Mouse (Mus musculus): ENCODE data around the gene Cnot4.
"Not testable (repeated sequence)": the region's sequence is repeated elsewhere in the genome, so short reads cannot be mapped to it uniquely, and the experiment has no call there.

The Cnot4 gene

DNA sequence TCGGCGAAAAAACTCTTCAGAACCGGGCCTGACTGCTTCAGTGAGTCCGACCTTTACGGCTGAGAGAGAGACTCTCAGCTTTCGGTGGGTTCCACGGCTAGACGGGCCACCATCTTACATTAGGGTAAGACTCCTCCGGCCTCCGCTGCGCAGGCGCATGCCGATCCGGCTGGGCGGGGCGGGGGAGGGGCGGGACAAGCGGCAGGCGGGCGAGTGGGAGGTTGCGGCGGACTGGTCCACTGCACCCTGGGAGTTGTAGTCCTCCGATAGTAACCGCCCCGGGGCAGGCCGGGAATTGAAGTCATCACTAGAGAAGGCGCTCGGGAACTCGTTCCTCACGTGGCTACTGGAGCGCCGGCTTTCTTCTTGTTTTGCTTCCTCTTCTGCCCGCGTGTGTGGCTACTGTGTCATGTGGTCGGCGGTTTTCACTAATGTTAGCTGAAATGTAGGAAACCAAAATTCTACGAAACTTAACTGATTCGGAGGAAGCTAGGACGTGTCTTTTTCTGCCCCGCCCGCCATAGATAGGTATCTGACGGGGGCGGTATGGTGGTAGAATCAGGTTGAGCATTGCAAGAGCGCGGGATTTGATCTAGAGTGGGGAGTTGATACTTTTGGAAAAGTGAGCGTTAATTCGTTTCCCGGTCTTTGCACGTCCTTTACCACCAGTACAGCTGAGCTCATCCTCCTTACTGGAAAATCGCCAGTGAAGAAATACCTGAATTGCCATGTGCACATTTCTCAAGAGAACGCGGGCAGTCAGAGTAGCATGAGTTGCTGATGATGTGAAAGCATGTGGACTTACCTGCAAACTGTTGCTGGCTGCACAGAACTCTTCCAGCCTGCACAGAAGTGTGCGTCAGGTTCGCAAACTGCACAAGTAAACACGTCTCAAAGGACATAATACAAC, at the start of gene Cnot4:
Gene Cnot4 (minus strand): TSS at position 146 of the 910 bp plus-strand sequence.
- DNase-seq (ENCODE audit: low read depth, low spot score) = peak; percentile 97

DNA sequence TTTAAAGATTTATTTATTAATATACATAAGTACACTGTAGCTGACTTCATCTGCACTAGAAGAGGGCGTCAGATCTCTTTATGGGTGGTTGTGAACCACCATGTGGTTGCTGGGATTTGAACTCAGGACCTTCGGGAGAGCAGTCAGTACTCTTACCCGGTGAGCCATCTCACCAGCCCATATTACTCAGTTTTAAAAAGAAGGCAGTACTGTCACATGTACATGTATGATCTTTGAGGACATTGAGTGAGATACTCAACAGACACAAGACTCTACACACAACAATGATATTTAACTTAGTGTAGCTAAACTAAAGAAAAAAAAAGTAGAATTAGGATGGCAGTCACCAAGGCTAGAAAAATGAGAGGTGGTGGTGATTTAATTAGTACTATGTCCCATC, 45.8 kb upstream of the Cnot4 start:
- not testable (repeated sequence) for DNase-seq (ENCODE audit: low read depth, low spot score)

- DNase-seq (ENCODE audit: low read depth, low spot score) = peak; percentile 29
These were observed 44.2 kb upstream of the Cnot4 start for GRCm38 (mm10) chr6:35177650-35178272.

- DNase-seq (ENCODE audit: low read depth, low spot score) = peak; percentile 76
These were observed 43.6 kb upstream of the Cnot4 start, which contains the start of gene Nup205 for GRCm38 (mm10) chr6:35176979-35177649. Gene Nup205 (plus strand): TSS chr6:35177421.

GRCm38 (mm10) chr6:35173181-35173580, 39.7 kb upstream of the Cnot4 start:
- DNase-seq (ENCODE audit: low read depth, low spot score) = no peak

DNA sequence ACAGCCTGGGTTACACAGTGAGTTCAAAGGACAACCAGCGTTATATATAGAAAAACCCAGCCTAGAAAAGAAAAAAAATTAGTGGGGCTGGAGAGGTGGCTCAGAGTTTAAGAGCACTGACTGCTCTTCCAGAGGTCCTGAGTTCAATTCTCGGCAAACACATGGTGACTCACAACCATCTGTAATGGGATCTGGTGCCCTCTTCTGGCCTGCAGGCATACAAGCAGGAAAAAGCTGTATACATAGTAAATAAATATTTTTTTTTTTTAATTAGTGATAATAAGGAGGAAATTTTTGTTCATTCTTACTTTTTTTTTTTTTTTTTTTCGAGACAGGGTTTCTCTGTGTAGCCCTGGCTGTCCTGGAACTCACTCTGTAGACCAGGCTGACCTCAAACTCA, 38.5 kb upstream of the Cnot4 start:
- not testable (repeated sequence) for DNase-seq (ENCODE audit: low read depth, low spot score)

GRCm38 (mm10) chr6:35169250-35169649, 35.7 kb upstream of the Cnot4 start:
- DNase-seq (ENCODE audit: low read depth, low spot score) = no peak

DNA sequence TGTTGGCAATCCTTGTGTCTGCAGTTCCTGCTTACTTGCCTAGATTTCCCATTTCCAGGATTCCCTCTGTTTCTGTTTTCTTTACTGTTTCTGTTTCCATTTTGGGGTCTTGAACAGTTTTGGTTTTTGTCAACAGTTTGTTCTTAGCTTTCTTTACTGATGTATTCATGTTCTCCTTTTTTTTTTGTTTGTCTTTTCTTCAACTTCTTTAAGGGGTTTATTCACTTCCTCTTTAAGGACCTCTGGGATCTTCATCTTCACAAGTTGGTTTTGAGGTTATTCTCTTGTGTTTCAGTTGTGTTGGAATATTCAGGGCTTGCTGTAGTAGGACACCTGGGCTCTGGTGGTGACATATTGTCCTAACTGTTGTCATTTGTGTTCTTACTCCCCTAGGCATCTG, 21.0 kb upstream of the Cnot4 start:
- no peak for DNase-seq (ENCODE audit: low read depth, low spot score)

DNA sequence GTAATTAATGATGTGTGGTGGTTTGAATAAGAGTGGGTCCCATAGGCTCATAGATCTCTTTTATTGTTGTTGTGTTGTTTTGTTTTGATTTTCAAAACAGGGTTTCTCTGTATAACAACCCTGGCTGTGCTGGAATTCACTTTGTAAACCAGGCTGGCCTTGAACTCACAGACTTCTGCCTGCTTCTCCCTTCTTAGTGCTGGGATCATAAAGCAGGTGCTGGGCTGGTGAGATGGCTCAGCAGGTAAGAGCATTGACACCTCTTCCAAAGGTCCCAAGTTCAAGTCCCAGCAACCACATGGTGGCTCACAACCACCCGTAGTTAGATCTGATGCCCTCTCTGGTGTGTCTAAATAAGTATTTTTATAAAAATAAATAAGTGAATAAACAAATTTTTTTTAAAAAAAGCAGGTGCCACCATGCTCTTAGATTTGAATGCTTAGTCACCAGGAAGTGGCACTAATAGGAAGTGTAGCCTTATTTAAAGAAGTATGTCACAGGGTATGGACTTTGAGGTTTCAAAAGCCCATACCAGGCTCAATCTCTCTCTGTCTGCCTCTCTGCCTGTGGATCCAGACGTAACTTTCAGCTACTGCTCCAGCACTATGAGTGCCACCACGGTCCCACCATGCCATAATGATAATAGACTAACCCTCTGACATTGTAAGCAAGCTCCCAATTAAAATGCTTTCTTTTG, 14.3 kb upstream of the Cnot4 start:
- DNase-seq (ENCODE audit: low read depth, low spot score) = no peak

DNA sequence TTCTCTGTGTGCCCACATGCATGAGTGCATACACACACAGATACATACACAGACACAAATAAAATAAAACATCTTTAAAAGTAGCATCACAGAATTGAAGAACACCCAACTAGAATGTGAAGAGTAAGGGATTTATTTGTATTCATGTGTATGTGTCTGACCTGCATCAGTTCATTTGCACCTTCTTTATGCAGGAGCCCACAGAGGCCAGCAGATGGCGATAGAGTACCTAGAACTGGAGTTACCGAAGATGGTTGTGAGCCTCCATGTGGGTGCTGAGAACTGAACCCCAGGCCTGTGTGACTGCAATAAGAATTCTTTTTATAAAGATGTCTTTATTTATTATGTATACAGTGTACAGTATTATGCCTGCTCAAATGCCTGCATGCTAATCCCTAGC, 12.0 kb upstream of the Cnot4 start:
- no peak for DNase-seq (ENCODE audit: low read depth, low spot score)

GRCm38 (mm10) chr6:35140351-35140750, 6.8 kb upstream of the Cnot4 start:
- no peak for DNase-seq (ENCODE audit: low read depth, low spot score)

DNA sequence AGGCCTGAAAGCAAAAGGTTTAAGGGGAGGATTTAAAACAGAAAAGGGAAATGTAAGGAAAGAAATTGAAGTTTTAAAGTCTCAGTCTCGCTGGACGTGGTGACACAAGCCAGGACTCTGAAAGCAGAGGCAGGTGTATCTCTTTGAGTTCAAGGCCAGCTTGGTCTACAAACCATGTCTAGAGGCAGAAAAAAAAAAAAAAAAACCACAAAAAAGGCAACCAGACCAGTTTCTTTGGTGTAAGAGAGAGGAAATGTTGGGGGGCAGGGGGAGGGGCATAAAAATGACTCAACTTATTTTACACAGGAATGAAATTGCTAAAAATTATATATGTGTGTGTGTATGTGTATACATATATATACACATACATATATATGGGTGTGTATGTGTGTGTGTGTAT, 1.3 kb upstream of the Cnot4 start:
- DNase-seq (ENCODE audit: low read depth, low spot score) = no peak

GRCm38 (mm10) chr6:35133246-35133578, 312 bp downstream of the Cnot4 start:
- no peak for DNase-seq (ENCODE audit: low read depth, low spot score)

GRCm38 (mm10) chr6:35132806-35133205, 718 bp downstream of the Cnot4 start:
- no peak for DNase-seq (ENCODE audit: low read depth, low spot score)

DNA sequence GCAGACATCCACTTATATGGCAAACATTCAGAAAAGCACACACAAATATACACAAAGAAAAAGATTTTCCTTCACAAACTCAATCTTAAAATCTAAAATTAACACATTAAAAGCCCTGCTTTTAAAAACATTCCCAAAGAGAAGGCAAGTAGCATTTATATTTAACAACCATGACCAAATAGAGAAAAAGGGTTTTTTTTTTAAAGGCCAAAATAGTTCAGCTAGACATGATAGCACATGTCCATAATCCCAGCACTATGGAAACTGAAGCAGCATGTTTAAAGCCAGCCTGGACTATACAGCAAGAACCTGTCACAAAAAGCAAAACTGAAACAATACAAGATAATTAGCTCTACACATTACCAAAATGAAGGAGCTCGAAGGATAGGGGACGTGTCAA, 11.0 kb downstream of the Cnot4 start:
- no peak for DNase-seq (ENCODE audit: low read depth, low spot score)

DNA sequence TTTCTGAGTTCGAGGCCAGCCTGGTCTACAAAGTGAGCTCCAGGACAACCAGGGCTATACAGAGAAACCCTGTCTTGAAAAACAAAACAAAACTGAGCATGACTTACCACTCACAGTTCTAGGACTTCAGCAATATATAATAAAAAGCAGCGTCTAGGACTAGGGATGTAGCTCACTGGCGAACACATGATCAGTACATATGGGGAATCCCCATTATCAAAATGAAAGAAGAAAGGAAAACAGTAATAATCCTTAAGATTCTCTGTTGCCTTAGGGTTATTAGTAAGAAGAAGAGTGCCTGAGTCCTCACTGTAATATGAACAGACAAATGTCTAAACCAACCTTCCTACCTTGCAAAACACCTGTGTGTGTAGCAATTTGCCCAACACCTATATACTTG, 11.6 kb downstream of the Cnot4 start:
- no peak for DNase-seq (ENCODE audit: low read depth, low spot score)

GRCm38 (mm10) chr6:35102457-35102856, 31.1 kb downstream of the Cnot4 start:
- DNase-seq (ENCODE audit: low read depth, low spot score) = no peak

- DNase-seq (ENCODE audit: low read depth, low spot score) = no peak
These were observed 48.6 kb downstream of the Cnot4 start for GRCm38 (mm10) chr6:35084927-35085326.

DNA sequence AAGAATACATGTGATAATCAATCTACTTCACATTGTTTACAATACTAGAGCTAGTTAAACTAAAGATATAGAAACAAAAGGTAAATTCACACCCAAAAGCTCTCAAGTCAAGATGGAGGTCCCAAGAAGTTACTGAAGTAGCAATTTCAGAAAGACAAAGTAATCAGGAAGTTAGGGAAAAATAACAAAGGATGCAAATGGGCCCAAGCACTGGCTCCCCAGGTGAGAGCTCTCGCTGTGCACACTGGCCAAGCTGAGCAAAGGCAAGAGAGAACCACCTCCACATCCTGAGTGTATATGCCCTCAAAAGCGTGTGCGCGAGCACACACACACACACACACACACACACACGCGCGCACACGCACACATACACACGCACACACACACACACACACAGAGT, 58.4 kb downstream of the Cnot4 start:
- DNase-seq (ENCODE audit: low read depth, low spot score) = no peak

DNA sequence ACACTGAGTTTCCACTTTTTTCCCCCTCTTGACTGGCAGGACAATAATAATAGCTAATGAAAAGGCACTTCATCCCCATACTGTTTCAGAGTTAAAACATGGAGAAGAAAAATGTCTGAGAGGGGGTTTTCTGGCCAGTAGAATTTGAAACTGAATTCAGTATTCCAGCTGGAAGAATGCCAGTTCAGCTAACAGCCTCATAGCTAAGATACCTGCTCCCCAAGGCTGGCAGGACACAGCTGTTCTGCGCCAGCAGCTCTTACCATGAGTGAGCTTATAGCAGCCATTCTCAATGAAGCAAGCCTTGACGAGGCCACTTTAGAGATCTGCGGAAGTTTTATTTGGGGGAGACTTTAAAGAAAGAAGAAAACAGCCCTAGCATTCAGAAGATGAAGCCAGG, 62.3 kb downstream of the Cnot4 start:
- DNase-seq (ENCODE audit: low read depth, low spot score) = no peak

DNA sequence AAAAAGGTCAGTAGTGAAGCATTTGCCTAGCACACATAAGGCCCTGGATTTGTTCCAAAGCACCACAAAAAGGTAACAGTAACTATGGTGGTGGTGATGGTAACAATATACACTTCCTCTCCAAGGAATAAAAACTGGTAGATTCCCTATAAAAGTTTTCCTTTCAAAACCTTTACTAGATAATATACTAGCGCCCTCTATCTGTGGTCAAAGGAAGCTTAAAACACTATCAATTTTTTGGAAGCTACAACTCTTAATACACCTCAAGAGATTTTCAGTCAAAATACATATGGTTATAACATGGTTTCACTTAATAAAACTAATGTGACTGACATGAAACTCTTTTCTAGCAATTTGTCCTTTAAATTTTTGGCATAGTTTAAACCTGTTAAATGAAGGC, 71.1 kb downstream of the Cnot4 start:
- no peak for DNase-seq (ENCODE audit: low read depth, low spot score)

DNA sequence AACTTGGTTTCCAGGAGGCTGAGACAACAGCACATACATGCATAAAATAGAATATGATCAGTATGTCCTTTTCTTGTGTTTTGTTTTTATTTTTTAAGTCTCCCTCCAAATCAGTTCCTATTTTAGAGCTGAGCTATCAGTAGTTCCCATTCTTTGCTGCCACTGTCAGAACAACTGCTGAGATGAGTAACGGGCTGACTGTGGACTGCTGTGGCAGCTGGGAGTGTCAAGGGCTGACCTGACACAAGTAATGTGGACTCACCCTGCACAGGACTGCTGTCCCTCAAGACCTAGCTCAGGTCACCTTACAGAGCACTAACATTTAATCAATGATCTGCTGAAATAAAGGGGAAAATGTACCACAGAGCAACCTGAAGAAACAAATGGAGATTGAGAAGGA, 90.4 kb downstream of the Cnot4 start:
- DNase-seq (ENCODE audit: low read depth, low spot score) = no peak
